Mouse (Mus musculus): ENCODE measurements around the gene Zfp14. TPM values are rescaled to one million over a fixed set of nuclear protein-coding genes. Genes with fewer than 3 reads are reported as not detected.

The Zfp14 gene
- total and polyA plus RNA-seq, 3 experiments: 0.34 to 0.54 (median 0.34) TPM

DNA sequence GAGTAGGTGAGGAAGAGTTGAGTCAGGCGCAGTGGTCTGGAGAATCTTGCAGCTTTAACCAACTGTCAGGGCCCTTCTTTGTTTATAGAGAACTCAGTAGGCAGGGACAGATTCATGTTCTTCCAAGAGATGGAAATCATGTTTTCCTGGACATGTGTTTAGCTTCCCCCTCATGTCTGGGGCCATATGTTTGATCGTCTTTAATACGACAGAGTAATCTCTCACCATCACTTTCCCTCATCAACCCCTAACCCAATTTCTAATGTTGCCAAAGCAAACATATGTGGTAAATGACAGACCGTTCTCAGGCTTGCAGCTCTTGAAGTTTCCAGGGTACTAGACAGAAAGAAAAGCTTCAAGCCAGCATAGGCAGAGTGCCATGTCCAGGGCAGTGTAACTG is 3.1 kb downstream of the Zfp14 start:
- H3K9ac ChIP-seq (ENCODE audit: insufficient read depth, low read depth): no peak overlapping the region
- no peak overlapping the region for H3K4me2 ChIP-seq (ENCODE audit: insufficient read depth, low read depth, poor library complexity, severe bottlenecking)
- peaks cover 0 to 3% of the 10 kb centered on the region in 2 experiments for H3K36me3 ChIP-seq (replicated peaks in 1 of 2; ENCODE audit: control insufficient read depth in 1 of 2, insufficient read depth in 1 of 2, low read length in 1 of 2)
- TF ChIP-seq SMC3 (IDR thresholded peaks at IDR 0.05; ENCODE audit: low read depth, low read length): no peak
- TF ChIP-seq TCF12 (IDR thresholded peaks at IDR 0.05; ENCODE audit: low read depth, low read length): no peak
- TF ChIP-seq MYC (IDR thresholded peaks at IDR 0.05; ENCODE audit: low read depth, low read length): no peak
- TF ChIP-seq EP300 (IDR thresholded peaks at IDR 0.05; ENCODE audit: low read length): no peak
- no peak for TF ChIP-seq KAT2A (IDR thresholded peaks at IDR 0.05; ENCODE audit: insufficient replicate concordance, low read length)
- no peak for TF ChIP-seq ZKSCAN1 (IDR thresholded peaks at IDR 0.05; ENCODE audit: borderline replicate concordance, low read depth, low read length)
- no peak for TF ChIP-seq IRF4 (IDR thresholded peaks at IDR 0.05; ENCODE audit: low read depth, low read length)
- TF ChIP-seq CHD2 (IDR thresholded peaks at IDR 0.05; ENCODE audit: low read length): no peak
- TF ChIP-seq SIN3A (IDR thresholded peaks at IDR 0.05; ENCODE audit: low read length): no peak
- TF ChIP-seq USF2 (conservative IDR thresholded peaks at IDR 0.05; ENCODE audit: low read depth, low read length): no peak
- TF ChIP-seq ZNF384 (IDR thresholded peaks at IDR 0.05; ENCODE audit: low read depth, low read length): no peak
- no peaks in the 10 kb centered on the region for H3K79me2 ChIP-seq (replicated peaks; ENCODE audit: control insufficient read depth, extremely low read depth, insufficient read depth, poor library complexity, severe bottlenecking)
- no peaks in the 10 kb centered on the region for H3K9me3 ChIP-seq (replicated peaks; ENCODE audit: low read length)
- dilution Hi-C loops (cut with MboI; ENCODE audit: extremely low pct_ligation_motif_present, extremely low pct_unique_long_range_greater_than_20kb, low sequenced_read_pairs): no loop called here
- H3K4me3 ChIP-seq (replicated peaks in 1 of 3; ENCODE audit: low read depth in 2 of 3, low read length in 2 of 3, poor library complexity in 1 of 3): no peak overlapping the region
- in situ Hi-C loops (cut with MboI; ENCODE audit: low pct_ligation_motif_present, low pct_unique_long_range_greater_than_20kb, low sequenced_read_pairs): no loop called here
- H3K27me3 ChIP-seq (replicated peaks): no peaks in the 10 kb centered on the region
- H3K4me1 ChIP-seq (ENCODE audit: control insufficient read depth in 1 of 2, insufficient read depth in 2 of 2): peaks cover 3 to 20% of the 10 kb centered on the region in 2 experiments
- no peak overlapping the region for H3K27ac ChIP-seq (ENCODE audit: insufficient read depth, low read depth)
- no peak for DNase-seq (ENCODE audit: extremely low read depth)

DNA sequence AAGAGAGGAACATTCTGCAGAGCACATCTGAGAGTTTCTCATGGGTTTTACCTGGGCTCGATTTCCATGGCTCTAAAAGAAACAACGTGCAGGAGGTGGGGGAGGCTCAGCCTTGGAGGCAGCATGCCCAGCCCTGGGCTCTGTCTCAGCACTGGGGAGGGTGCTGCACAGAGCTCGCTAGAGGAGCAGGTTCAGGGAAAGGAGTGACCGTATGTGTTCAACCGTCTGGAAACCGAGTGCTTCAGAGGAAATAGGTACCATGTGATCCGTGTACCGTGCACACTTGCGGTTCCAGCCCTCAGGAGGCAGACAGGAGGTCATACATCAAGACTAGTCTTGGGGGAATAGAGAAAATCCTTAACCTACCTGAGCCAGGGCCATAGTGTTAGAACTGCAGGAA is 6.8 kb downstream of the Zfp14 start:
- Histone ChIP-seq H3K79me2 (replicated peaks; ENCODE audit: control insufficient read depth, extremely low read depth, insufficient read depth, poor library complexity, severe bottlenecking) (no peaks in the 10 kb centered on the region), H3K27me3 (replicated peaks) (no peaks in the 10 kb centered on the region), H3K9me3 (replicated peaks; ENCODE audit: low read length) (no peaks in the 10 kb centered on the region), H3K36me3 (replicated peaks in 1 of 2; ENCODE audit: control insufficient read depth in 1 of 2, insufficient read depth in 1 of 2, low read length in 1 of 2) (peaks cover 0 to 2% of the 10 kb centered on the region in 2 experiments), H3K4me3 (replicated peaks in 1 of 3; ENCODE audit: low read depth in 2 of 3, low read length in 2 of 3, poor library complexity in 1 of 3) (peak overlapping the region in 1 of 3 experiments; percentile 8), H3K9ac (ENCODE audit: insufficient read depth, low read depth) (no peak overlapping the region), H3K4me2 (ENCODE audit: insufficient read depth, low read depth, poor library complexity, severe bottlenecking) (no peak overlapping the region), H3K4me1 (ENCODE audit: control insufficient read depth in 1 of 2, insufficient read depth in 2 of 2) (peaks cover 0 to 5% of the 10 kb centered on the region in 2 experiments; a peak in 3 of 4 replicates), H3K27ac (ENCODE audit: insufficient read depth, low read depth) (no peak overlapping the region)
- peak; percentile 17 for DNase-seq (ENCODE audit: extremely low read depth)
- TF ChIP-seq BHLHE40 (IDR thresholded peaks at IDR 0.05; ENCODE audit: low read depth, low read length): peak; percentile 67
- TF ChIP-seq MAFK (IDR thresholded peaks at IDR 0.05; ENCODE audit: insufficient replicate concordance, low read length): no peak
- in situ Hi-C loops (cut with MboI; ENCODE audit: low pct_ligation_motif_present, low pct_unique_long_range_greater_than_20kb, low sequenced_read_pairs) (no loop called here), dilution Hi-C loops (cut with MboI; ENCODE audit: extremely low pct_ligation_motif_present, extremely low pct_unique_long_range_greater_than_20kb, low sequenced_read_pairs) (no loop called here)

DNA sequence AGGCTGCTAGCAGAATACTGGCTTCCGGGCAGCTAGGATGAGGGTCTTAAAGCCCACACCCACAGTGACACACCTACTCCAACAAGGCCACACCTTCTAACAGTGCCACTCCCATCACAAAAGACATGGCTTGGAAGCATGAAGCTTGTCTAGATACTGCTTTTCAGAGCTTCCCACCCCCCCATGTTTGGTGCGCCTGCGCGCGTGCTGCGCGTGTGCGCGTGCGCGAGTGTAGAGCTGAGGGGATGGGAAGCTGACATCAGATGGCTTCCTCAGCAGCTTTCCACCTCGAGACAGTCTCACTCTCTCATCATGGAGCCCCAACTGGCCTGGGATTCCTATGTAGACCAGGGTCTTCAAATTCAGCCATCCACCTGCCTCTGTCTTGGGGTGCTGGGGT is 16.8 kb downstream of the Zfp14 start:
- in situ Hi-C loops (cut with MboI; ENCODE audit: low pct_ligation_motif_present, low pct_unique_long_range_greater_than_20kb, low sequenced_read_pairs): no loop called here
- TF ChIP-seq MAFK (IDR thresholded peaks at IDR 0.05; ENCODE audit: insufficient replicate concordance, low read length) (no peak), IRF4 (IDR thresholded peaks at IDR 0.05; ENCODE audit: low read depth, low read length) (no peak), NELFE (IDR thresholded peaks at IDR 0.05; ENCODE audit: low read depth, low read length) (no peak), CHD2 (IDR thresholded peaks at IDR 0.05; ENCODE audit: low read length) (no peak), CHD1 (IDR thresholded peaks at IDR 0.05; ENCODE audit: low read depth, low read length) (no peak), EP300 (IDR thresholded peaks at IDR 0.05; ENCODE audit: low read length) (no peak), ELF1 (IDR thresholded peaks at IDR 0.05; ENCODE audit: low read depth, low read length) (no peak), ZC3H11A (IDR thresholded peaks at IDR 0.05; ENCODE audit: low read depth, low read length) (no peak), MAZ (IDR thresholded peaks at IDR 0.05; ENCODE audit: low read depth, low read length) (no peak)

More for the DNA sequence above, 16.8 kb downstream of the Zfp14 start:
- no peaks in the 10 kb centered on the region for H3K9me3 ChIP-seq (replicated peaks; ENCODE audit: low read length)
- dilution Hi-C loops (cut with MboI; ENCODE audit: extremely low pct_ligation_motif_present, extremely low pct_unique_long_range_greater_than_20kb, low sequenced_read_pairs): no loop called here
- no peaks in the 10 kb centered on the region for H3K27me3 ChIP-seq (replicated peaks)
- H3K27ac ChIP-seq (ENCODE audit: insufficient read depth, low read depth): no peak overlapping the region
- no peaks in the 10 kb centered on the region for H3K4me1 ChIP-seq (ENCODE audit: control insufficient read depth in 1 of 2, insufficient read depth in 2 of 2)
- peaks cover 0 to 10% of the 10 kb centered on the region in 2 experiments for H3K36me3 ChIP-seq (replicated peaks in 1 of 2; ENCODE audit: control insufficient read depth in 1 of 2, insufficient read depth in 1 of 2, low read length in 1 of 2)
- DNase-seq (ENCODE audit: extremely low read depth): no peak
- no peak overlapping the region for H3K9ac ChIP-seq (ENCODE audit: insufficient read depth, low read depth)
- H3K4me3 ChIP-seq (replicated peaks in 1 of 3; ENCODE audit: low read depth in 2 of 3, low read length in 2 of 3, poor library complexity in 1 of 3): no peak overlapping the region
- H3K4me2 ChIP-seq (ENCODE audit: insufficient read depth, low read depth, poor library complexity, severe bottlenecking): no peak overlapping the region
- H3K79me2 ChIP-seq (replicated peaks; ENCODE audit: control insufficient read depth, extremely low read depth, insufficient read depth, poor library complexity, severe bottlenecking): no peaks in the 10 kb centered on the region

All from CH12.LX (cell line).